Mouse (Mus musculus) megakaryocyte, embryonic 14.5 days (primary cell): ENCODE measurements at regions not wholly inside any gene's neighbourhood (a gene's known extent, or its start where the extent isn't known, plus 50 kb on each side); places are given as distances from the start of the nearest gene placed in this dataset.

Experiments
- H3K27me3 ChIP-seq: replicated peaks from 2 replicates; pipeline ENCODE3; 2012; ENCODE audit warnings: inconsistent platforms
- H3K36me3 ChIP-seq: replicated peaks from 2 replicates; pipeline ENCODE3; 2012; ENCODE audit warnings: low read length, inconsistent platforms, mixed read lengths
- H3K4me1 ChIP-seq: 2 replicates; pipeline ENCODE4 v1.6.1; 2012; ENCODE audit warnings: inconsistent platforms
- H3K4me3 ChIP-seq: replicated peaks from 2 replicates; pipeline ENCODE3; 2012; ENCODE audit warnings: moderate library complexity, mild to moderate bottlenecking, inconsistent platforms
- H3K9me3 ChIP-seq: 2 replicates; pipeline ENCODE4 v1.6.1; 2012; ENCODE audit warnings: inconsistent platforms
- FLI1 ChIP-seq: IDR thresholded peaks from 2 replicates; pipeline ENCODE4 v1.6.1; 2012; ENCODE audit warnings: low read length, inconsistent platforms, mixed read lengths
- GATA1 ChIP-seq: IDR thresholded peaks from 3 replicates; pipeline ENCODE4 v1.6.1; 2012; ENCODE audit warnings: mixed read lengths, low read length, inconsistent platforms, borderline replicate concordance

DNA sequence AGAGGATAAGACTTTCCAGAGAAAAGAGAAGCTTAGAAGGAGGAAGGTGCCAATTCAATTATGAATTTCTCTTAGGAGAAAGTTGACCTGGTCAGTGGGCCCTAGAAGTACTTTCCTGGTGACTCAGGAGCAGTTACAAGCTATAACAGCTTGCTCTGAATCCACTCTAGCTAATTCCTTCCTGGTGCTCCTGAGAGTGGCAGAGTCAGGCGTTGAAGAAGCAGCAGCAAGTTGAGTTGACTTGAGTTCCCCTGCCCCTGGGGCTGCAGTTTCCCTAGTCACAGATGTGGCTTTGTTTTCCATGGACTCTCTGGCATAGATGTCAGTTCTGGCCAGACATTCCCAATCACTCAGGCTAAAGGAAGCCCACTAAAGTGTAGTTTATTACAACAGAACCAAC, 85.9 kb downstream of the Osr1 start:
- no peaks in the 10 kb centered on the region for H3K4me1 ChIP-seq
- H3K9me3 ChIP-seq = no peaks in the 10 kb centered on the region
- no peaks in the 10 kb centered on the region for H3K27me3 ChIP-seq
- no peaks in the 10 kb centered on the region for H3K36me3 ChIP-seq
- TF ChIP-seq GATA1 = no peak
- no peak for TF ChIP-seq FLI1
- no peak overlapping the region for H3K4me3 ChIP-seq

DNA sequence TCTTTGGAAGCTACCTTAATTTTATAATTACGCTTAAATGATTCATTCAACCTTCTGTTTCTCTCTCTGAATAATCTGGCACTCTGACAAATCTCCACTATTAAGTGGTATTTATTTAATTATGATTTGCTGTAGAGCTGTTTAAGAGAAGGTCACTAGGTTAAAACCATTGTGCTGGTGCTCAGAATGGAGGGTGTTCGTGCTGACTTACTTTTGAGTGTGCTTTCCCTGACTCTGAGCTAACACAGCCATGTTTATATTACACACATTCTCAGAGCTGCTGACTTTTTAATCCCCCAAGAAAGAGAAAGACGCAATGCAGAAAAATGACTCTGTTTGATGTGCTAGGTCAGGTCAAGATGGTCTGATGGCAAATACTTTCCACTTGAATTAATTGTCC, 86.4 kb downstream of the Osr1 start:
- H3K36me3 ChIP-seq = no peaks in the 10 kb centered on the region
- H3K9me3 ChIP-seq = no peaks in the 10 kb centered on the region
- no peaks in the 10 kb centered on the region for H3K4me1 ChIP-seq
- no peaks in the 10 kb centered on the region for H3K27me3 ChIP-seq
- TF ChIP-seq FLI1 (no peak), GATA1 (no peak)
- no peak overlapping the region for H3K4me3 ChIP-seq

DNA sequence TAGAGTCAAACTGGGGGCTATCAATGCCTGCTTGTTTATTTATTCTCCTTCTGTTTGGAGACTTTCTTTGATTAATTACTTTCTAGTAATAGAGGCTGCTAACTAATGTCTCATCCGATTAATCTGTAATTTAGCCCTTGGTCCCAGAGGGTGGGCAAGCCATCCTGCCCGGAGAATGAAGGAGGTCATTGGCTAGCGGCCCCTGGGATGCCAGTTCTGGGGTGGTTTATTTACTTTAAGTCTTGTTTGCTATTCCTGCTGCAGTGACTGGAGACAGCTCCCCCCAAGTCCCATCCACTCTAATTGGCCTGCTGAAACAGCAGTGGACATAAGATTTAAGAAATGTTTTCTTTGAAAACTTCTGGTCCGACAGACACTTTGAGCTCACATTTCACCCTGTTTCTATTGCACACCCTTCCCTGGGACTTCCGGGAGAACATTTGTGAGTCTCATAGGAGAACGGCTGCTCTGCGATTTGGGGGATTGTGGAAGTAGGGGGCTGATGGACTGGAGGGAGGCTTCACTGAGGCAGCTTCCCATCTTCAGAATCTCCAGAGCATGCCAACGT, 87.4 kb downstream of the Osr1 start:
- Histone ChIP-seq H3K4me1 (no peaks in the 10 kb centered on the region), H3K27me3 (no peaks in the 10 kb centered on the region), H3K9me3 (no peaks in the 10 kb centered on the region), H3K36me3 (no peaks in the 10 kb centered on the region), H3K4me3 (no peak overlapping the region)
- TF ChIP-seq GATA1 (no peak), FLI1 (no peak)

DNA sequence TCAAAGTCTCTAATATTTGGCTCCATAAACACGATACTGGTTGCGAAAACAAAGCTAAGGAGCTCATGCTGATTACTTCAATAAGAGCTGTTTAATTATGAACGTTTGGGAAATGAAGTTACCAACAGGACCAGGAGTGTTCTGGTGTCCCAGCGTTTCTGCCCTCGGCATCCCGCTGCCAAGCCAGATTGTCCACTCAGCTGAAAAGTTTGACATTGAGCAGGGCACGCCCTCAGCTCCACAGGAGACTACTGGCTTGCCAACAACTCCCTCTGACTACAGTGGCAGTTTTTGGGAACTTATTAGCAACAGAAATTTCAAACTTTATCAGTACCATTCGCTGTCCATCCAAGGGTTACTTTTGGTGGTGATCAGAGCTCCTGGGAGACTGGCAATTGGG, 87.9 kb downstream of the Osr1 start:
- Histone ChIP-seq H3K27me3 (no peaks in the 10 kb centered on the region), H3K4me1 (no peaks in the 10 kb centered on the region), H3K9me3 (no peaks in the 10 kb centered on the region), H3K4me3 (no peak overlapping the region), H3K36me3 (no peaks in the 10 kb centered on the region)
- TF ChIP-seq FLI1 = no peak
- no peak for TF ChIP-seq GATA1

DNA sequence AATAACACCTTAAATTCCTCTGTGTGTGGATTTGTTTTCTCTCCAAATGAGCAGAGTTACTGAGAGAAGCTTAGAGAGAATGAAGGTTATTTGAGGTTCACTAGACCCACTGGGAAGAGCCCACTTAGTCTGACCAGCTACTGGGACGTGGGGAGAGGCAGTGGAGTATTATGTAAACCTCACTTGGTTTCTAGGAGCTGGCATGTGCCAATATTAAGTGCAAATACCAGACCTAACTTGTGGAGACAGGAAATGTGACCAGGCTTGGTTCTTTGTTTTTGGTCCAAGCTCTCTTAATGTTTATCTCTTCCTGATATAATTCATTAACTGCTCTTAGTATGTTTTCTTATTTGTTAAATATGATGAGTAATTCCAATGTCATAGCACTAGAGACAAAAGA, 90.4 kb downstream of the Osr1 start:
- TF ChIP-seq FLI1 (no peak), GATA1 (no peak)
- no peaks in the 10 kb centered on the region for H3K4me1 ChIP-seq
- no peaks in the 10 kb centered on the region for H3K9me3 ChIP-seq
- H3K36me3 ChIP-seq = no peaks in the 10 kb centered on the region
- H3K4me3 ChIP-seq = no peak overlapping the region
- H3K27me3 ChIP-seq = no peaks in the 10 kb centered on the region

DNA sequence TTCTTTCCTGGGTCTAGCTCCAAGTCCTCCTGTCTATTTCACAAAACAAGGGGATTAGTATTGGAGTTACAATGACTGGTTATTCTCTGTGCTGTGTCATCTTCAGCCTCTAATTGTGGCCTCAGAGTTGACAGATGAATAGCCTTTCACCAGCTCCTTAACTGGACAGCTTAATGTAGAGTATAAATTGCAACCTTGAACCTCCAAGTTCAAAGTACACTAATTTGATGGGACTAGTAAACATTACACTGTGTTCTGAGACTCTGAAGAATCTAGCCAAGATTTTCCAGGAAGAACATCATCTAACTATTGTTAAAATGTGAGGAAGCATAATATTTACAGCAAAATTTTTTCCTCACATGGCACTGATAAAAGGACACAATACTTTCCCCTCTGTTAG, 118.9 kb downstream of the Osr1 start:
- H3K27me3 ChIP-seq = no peaks in the 10 kb centered on the region
- no peaks in the 10 kb centered on the region for H3K36me3 ChIP-seq
- TF ChIP-seq GATA1 (no peak), FLI1 (no peak)
- H3K9me3 ChIP-seq = no peaks in the 10 kb centered on the region
- H3K4me3 ChIP-seq = no peak overlapping the region
- no peaks in the 10 kb centered on the region for H3K4me1 ChIP-seq

DNA sequence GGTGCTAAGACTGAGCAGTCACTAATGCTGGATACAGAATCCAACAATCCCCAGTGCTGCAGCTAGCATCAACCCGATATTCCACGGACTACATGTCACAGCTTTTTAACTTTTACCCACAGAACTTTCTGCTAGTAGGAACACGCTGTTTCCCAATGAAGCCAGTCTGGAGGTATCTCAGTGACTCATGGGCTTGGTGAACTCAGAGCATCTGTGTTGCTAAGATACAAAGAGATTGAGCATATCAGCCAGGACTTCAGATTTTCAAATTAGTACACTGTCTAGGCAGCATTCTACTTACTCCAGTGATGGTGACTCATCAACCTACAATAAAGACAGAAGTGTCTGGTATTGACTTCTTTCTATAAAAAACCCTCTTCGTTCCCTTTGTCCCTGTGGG, 119.6 kb downstream of the Osr1 start:
- H3K4me3 ChIP-seq = no peak overlapping the region
- TF ChIP-seq GATA1 (no peak), FLI1 (no peak)
- no peaks in the 10 kb centered on the region for H3K9me3 ChIP-seq
- H3K36me3 ChIP-seq = no peaks in the 10 kb centered on the region
- H3K4me1 ChIP-seq = no peaks in the 10 kb centered on the region
- no peaks in the 10 kb centered on the region for H3K27me3 ChIP-seq

DNA sequence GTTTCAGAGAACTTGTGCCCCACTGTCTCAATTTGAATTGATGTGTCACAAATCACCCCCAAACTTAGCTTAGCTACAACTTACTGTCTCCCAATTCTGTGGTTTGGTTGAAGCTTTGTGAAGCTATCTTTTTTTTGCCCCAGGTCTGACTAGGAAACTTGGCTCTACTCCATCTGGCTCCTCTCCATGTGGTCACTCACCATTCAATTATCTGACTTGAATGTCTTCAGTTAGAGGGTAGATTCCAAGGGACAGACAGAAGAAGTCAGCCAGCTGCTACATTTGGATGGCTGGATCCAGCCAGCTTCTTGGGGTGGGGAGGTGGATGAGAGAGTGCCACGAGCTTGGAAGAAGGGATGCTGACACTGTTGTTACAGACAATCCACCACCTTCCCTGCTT, 163.0 kb downstream of the Osr1 start:
- H3K4me1 ChIP-seq = no peaks in the 10 kb centered on the region
- no peak for TF ChIP-seq FLI1
- TF ChIP-seq GATA1 = no peak
- H3K9me3 ChIP-seq = peaks cover 12% of the 10 kb centered on the region
- H3K36me3 ChIP-seq = no peaks in the 10 kb centered on the region
- no peaks in the 10 kb centered on the region for H3K27me3 ChIP-seq
- no peak overlapping the region for H3K4me3 ChIP-seq

DNA sequence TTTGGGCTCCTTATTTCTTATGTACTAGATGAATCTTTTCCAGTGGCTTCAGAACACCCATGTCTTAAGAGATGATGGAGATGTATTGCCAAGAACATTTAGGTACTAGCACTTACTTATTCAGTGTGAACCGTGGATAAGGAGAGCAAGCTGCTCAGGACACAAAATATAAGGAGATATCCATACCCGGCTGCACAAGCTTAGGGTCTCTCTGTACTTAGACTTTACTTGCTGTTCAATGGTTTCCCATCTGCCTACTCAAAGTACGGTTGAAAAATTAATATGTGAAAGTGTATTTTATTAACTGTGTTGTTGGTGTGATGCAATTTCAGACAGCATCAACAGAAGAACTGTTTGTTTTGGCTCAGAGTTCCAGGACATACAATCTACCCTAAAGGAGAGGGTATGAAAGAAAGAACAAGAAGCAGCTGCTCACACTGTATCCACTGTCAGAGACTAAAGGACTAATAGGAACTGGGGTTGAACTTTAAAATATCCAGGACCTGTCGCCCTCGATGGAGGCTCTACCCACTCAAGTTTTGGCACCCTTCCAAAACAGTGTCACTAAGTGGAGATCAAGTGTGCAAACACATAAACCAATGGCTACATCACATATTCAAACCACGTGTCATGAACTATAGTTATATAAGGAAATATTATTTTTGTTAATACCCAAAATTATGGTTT, 174.9 kb downstream of the Osr1 start:
- no peaks in the 10 kb centered on the region for H3K27me3 ChIP-seq
- H3K4me1 ChIP-seq = no peaks in the 10 kb centered on the region

DNA sequence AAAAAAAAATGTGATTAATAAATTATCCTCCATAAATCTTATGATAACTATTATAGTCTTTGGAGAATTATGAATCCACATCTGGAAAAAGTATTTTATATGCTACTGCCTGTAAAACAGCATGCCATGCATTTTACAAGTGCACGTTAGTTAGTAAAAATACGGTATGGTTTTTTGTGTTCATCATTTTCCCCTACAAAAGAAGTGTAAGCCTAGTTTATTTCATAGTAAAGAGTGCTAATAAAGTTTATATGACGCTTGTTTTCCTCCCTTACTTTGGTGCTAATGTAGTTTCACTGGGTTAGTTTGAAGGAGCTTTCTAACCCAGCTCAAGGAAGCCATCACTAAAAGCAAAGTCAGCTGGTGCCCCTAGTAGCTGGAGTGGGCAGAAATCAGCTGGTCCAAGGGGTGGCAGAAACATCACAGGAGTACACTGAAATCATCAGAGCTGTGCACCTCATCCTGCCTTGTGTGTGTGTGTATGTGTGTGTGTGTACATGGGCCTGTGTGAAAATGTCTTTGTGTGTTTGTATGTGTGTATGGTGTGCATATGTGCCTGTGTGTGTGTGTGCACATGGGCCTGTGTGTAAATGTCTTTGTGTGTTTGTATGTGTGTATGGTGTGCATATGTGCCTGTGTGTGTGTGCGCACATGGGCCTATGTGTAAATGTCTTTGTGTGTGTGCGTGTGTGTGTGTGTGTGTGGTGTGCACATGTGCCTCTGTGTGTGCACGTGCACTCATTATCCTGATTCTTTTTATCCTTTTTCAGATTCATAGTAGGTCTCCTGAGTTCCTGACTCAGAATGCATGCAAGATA, 181.6 kb downstream of the Osr1 start:
- Histone ChIP-seq H3K27me3 (no peaks in the 10 kb centered on the region), H3K36me3 (no peaks in the 10 kb centered on the region), H3K4me1 (no peaks in the 10 kb centered on the region), H3K9me3 (no peaks in the 10 kb centered on the region), H3K4me3 (no peak overlapping the region)
- TF ChIP-seq FLI1 = no peak
- TF ChIP-seq GATA1 = no peak

More for the DNA sequence above, 174.9 kb downstream of the Osr1 start:
- no peak overlapping the region for H3K4me3 ChIP-seq
- TF ChIP-seq FLI1 = no peak
- no peak for TF ChIP-seq GATA1
- no peaks in the 10 kb centered on the region for H3K36me3 ChIP-seq
- H3K9me3 ChIP-seq = no peaks in the 10 kb centered on the region
